Mouse (Mus musculus) monocyte, adult 59 days (primary cell): ENCODE measurements around the gene Dus2. TPM values are rescaled to one million over a fixed set of nuclear protein-coding genes. Genes with fewer than 3 reads are reported as not detected.

Experiments
- total RNA-seq, 2 experiments: library from RNA; stranded (reverse); gene quantifications; one replicate each; pipeline ENCODE4 v1.2.4; 2023

Dus2 gene
- total RNA-seq: 1 to 10 TPM; 7.7 to 7.8 TPM

GRCm38 (mm10) chr8:105990856-105991387, at the start of gene Dus2:
TSS of gene Dus2 (plus strand) at chr8:105991337.

GRCm38 (mm10) chr8:105943321-105943739, 47.8 kb upstream of the Dus2 start, which contains the start of gene Lcat:
TSS of gene Lcat (minus strand) at chr8:105943382.

GRCm38 (mm10) chr8:105965905-105966341, 25.2 kb upstream of the Dus2 start, which contains the start of gene Slc12a4:
TSS of gene Slc12a4 (minus strand) at chr8:105966097.

GRCm38 (mm10) chr8:105979325-105979724, 11.8 kb upstream of the Dus2 start, which contains the start of gene Dpep3:
TSS of gene Dpep3 (minus strand) at chr8:105979429.

GRCm38 (mm10) chr8:106005875-106006274, 14.7 kb downstream of the Dus2 start, which contains the start of gene Dpep2nb:
TSS of gene Dpep2nb (minus strand) at chr8:106005975.

GRCm38 (mm10) chr8:106011643-106011986, 20.5 kb downstream of the Dus2 start, which contains the start of gene Ddx28:
TSS of gene Ddx28 (minus strand) at chr8:106011882.

GRCm38 (mm10) chr8:106058731-106059612, 67.8 kb downstream of the Dus2 start, which contains the start of gene Nfatc3:
TSS of gene Nfatc3 (plus strand) at chr8:106058840.

Other genes with a start within 250 kb of the Dus2 start
- gene Gfod2, start 232.7 kb upstream of the Dus2 start, total RNA-seq: 1 to 10 TPM in 1 of 2 experiments, under 1 TPM in 1; 0.76 to 1.1 TPM
- gene Ranbp10, start 164.0 kb upstream of the Dus2 start, total RNA-seq: 10 to 100 TPM; 28.0 to 33.8 TPM
- gene Tsnaxip1, start 163.6 kb upstream of the Dus2 start, total RNA-seq: not detected
- gene Cenpt, start 138.1 kb upstream of the Dus2 start, total RNA-seq: 1 to 10 TPM; 6.9 to 9.3 TPM
- 10 to 100 TPM; 43.3 to 44.9 TPM for gene Thap11, start 136.2 kb upstream of the Dus2 start, total RNA-seq
- 10 to 100 TPM in 1 of 2 experiments, 1 to 10 TPM in 1; 1.5 to 38.4 TPM for gene Nutf2, start 130.8 kb upstream of the Dus2 start, total RNA-seq
- gene Edc4, start 110.5 kb upstream of the Dus2 start, total RNA-seq: 10 to 100 TPM; 40.4 to 47.7 TPM
- gene Nrn1l, start 97.8 kb upstream of the Dus2 start, total RNA-seq: under 1 TPM in 1 of 2 experiments, not detected in 1; 0.97 TPM
- gene Pskh1, start 90.9 kb upstream of the Dus2 start, total RNA-seq: 10 to 100 TPM; 15.8 to 17.4 TPM
- gene Ctrl, start 57.5 kb upstream of the Dus2 start, total RNA-seq: 1 to 10 TPM; 1.8 to 2.1 TPM
- 100 to 1,000 TPM; 180 to 226 TPM for gene Psmb10, start 52.9 kb upstream of the Dus2 start, total RNA-seq
- gene Lcat, start 48.0 kb upstream of the Dus2 start, total RNA-seq: under 1 TPM in 1 of 2 experiments, not detected in 1; 0.97 TPM
- 10 to 100 TPM; 21.6 to 23.2 TPM for gene Slc12a4, start 25.2 kb upstream of the Dus2 start, total RNA-seq
- under 1 TPM; 0.82 to 0.84 TPM for gene Dpep3, start 11.9 kb upstream of the Dus2 start, total RNA-seq
- gene Dpep2nb, start 14.6 kb downstream of the Dus2 start, total RNA-seq: not detected
- 10 to 100 TPM; 13.4 to 18.6 TPM for gene Ddx28, start 20.5 kb downstream of the Dus2 start, total RNA-seq
- gene Nfatc3, start 67.5 kb downstream of the Dus2 start, total RNA-seq: 10 to 100 TPM; 72.0 to 77.6 TPM
- gene Esrp2, start 145.6 kb downstream of the Dus2 start, total RNA-seq: not detected
- 100 to 1,000 TPM; 102 to 105 TPM for gene Pla2g15, start 159.1 kb downstream of the Dus2 start, total RNA-seq
- 10 to 100 TPM; 17.5 to 19.2 TPM for gene Slc7a6, start 177.5 kb downstream of the Dus2 start, total RNA-seq
- gene Slc7a6os, start 219.6 kb downstream of the Dus2 start, total RNA-seq: 10 to 100 TPM; 36.8 to 42.2 TPM
- 10 to 100 TPM; 11.7 to 14.4 TPM for gene Prmt7, start 219.6 kb downstream of the Dus2 start, total RNA-seq